Mouse (Mus musculus) olfactory bulb, adult 2 months (tissue): ENCODE measurements at regions not wholly inside any gene's neighbourhood (a gene's known extent, or its start where the extent isn't known, plus 50 kb on each side); places are given as distances from the start of the nearest gene placed in this dataset.

ENCODE experiments used
- H3K27ac ChIP-seq: fragments of 200-500 bp; 2 replicates; pipeline ENCODE4 v1.5.1; 2012; ENCODE audit warnings: low read depth, low read length; ENCODE audit not compliant: insufficient read depth
- H3K4me1 ChIP-seq: fragments of 200-500 bp; 2 replicates; pipeline ENCODE4 v1.6.1; 2012; ENCODE audit warnings: low read length; ENCODE audit not compliant: control insufficient read depth, insufficient read depth
- H3K4me3 ChIP-seq: fragments of 200-500 bp; 2 replicates; pipeline ENCODE4 v1.5.1; 2012; ENCODE audit warnings: mild to moderate bottlenecking, low read depth, low read length, moderate library complexity; ENCODE audit not compliant: insufficient read depth
- CTCF ChIP-seq: fragments of 200-500 bp; IDR thresholded peaks from 2 replicates; pipeline ENCODE4 v1.5.1; 2012; ENCODE audit warnings: low read depth, mild to moderate bottlenecking, low read length, moderate library complexity; ENCODE audit not compliant: insufficient read depth
- POLR2A ChIP-seq: fragments of 200-500 bp; IDR thresholded peaks from 2 replicates; pipeline ENCODE4 v1.6.1; 2012; ENCODE audit warnings: mild to moderate bottlenecking, low read depth, low read length, moderate library complexity; ENCODE audit not compliant: insufficient read depth
- WGBS: fragments of 180-500 bp; shearing (Covaris S2); methylation state at CpG from one replicate; pipeline ENCODE4 v1.1.7; 2018; 5-methylcytosine and 5-hydroxymethylcytosine counted together

- H3K4me1 ChIP-seq: no peaks in the 10 kb centered on the region
- no peak overlapping the region for H3K27ac ChIP-seq
- no peak overlapping the region for H3K4me3 ChIP-seq
- TF ChIP-seq CTCF (no peak), POLR2A (no peak)
- 89% methylated on average over 2 of the region's 2 CpGs for WGBS
These were observed 54.9 kb upstream of the Basp1 start for GRCm38 (mm10) chr15:25468478-25468877.

DNA sequence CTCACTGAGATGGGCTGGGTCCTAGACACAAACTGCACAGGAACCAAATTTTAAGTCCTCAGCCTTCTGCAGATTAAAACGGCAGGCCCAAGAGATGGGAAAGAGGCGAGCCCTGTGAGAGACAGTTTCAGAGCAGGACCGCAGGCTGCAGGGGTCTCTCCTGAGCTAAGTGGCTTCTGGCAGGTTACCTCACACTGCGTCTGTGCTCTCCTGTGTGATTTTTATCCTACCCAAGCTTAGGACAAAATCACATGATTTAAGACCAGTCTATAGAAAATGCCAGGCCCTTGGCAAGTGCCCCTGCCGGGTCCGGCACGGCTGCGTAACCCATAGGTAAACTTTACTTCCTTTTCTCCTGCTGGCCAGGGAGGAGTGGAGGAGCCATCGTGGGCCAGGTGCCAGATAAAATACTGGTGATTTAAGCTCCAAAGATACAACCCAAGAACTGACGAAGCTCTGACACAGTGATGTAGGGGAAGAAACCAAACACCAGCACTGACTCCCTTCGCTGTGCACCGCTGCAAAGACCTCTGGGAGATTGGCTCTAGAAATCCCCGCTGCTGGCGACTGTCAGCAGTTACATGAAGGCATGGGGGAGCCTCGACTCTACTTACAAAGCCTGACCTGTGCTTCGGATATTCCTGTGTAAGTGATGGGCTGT, 55.8 kb upstream of the Basp1 start:
- Histone ChIP-seq H3K4me3 (no peak overlapping the region), H3K27ac (no peak overlapping the region), H3K4me1 (no peaks in the 10 kb centered on the region)
- TF ChIP-seq POLR2A (no peak), CTCF (no peak)
- 80% methylated on average over 16 of the region's 16 CpGs for WGBS

- no peak overlapping the region for H3K27ac ChIP-seq
- 89% methylated on average over 5 of the region's 5 CpGs for WGBS
These were observed 57.8 kb upstream of the Basp1 start for GRCm38 (mm10) chr15:25471331-25471730.

DNA sequence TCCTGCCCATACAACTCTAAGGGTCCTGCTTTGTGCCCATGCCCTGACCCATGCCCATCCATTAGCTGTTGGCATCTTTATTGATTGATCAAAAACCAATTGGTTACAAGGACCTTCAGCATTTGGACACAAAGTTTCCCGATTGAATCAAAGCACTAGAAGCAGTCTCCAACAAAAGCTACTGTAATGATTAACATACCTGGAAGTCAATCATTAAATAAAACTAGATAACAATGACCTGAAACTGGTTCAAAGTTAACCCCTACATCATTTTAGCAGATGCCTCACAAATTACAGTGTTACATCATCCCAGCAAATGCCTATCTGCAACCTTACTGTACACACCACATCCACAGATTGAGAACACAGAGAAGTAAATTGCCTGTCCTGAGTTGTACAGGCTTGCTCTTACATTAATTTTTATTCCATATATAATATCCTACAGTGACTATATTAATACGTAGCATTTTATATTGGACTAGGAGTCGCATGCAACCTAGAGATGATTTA, 59.7 kb upstream of the Basp1 start:
- 96% methylated on average over 3 of the region's 3 CpGs for WGBS
- TF ChIP-seq CTCF: no peak
- no peak for TF ChIP-seq POLR2A
- Histone ChIP-seq H3K27ac (no peak overlapping the region), H3K4me1 (no peaks in the 10 kb centered on the region), H3K4me3 (no peak overlapping the region)

More at GRCm38 (mm10) chr15:25471331-25471730, 57.8 kb upstream of the Basp1 start:
- no peak overlapping the region for H3K4me3 ChIP-seq
- no peak for TF ChIP-seq POLR2A
- no peak for TF ChIP-seq CTCF
- no peaks in the 10 kb centered on the region for H3K4me1 ChIP-seq

DNA sequence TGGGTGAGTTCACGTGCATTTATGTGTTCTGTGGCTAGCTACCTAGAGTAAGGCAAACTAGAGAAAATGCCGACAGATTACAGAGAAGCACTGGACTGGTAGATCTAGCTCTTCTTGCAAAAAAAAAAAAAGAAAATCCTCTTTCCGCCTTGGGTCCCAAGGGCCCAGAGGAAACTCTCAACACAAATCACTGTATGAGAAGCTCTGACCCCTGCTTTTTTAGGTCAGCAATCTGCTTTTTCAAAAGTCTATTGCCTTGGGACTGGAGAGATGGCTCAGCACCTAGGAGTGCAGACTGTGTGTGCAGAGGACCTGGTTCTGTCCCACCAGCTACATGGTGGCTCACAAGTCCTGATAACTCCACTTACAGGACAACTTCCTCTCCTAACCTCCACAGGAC, 60.5 kb upstream of the Basp1 start:
- Histone ChIP-seq H3K4me3 (no peak overlapping the region), H3K27ac (no peak overlapping the region)
- 95% methylated on average over 3 of the region's 3 CpGs for WGBS

DNA sequence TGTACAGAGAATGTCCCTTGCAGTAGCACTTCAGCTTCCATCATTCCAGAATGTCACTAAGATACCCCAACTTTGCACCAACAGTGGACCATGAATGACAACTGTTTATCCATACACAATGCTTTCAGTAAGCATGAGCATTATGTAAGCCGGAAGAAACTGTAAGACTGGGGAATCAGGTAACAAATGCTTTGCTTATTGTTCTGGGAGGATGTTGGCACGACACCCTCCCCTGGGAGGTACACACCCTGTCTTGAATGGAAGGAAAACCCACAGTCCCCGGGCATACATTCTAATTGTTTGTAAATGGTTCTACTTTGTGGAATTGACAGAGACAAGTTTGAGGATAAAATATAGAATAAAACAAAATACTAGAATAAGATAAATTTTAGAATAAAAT, 69.0 kb upstream of the Basp1 start:
- TF ChIP-seq POLR2A (no peak), CTCF (no peak)
- Histone ChIP-seq H3K27ac (no peak overlapping the region), H3K4me3 (no peak overlapping the region), H3K4me1 (no peaks in the 10 kb centered on the region)
- 72% methylated on average over 3 of the region's 3 CpGs for WGBS

More for the DNA sequence above, 60.5 kb upstream of the Basp1 start:
- no peaks in the 10 kb centered on the region for H3K4me1 ChIP-seq
- no peak for TF ChIP-seq POLR2A

GRCm38 (mm10) chr15:25485372-25485771, 71.8 kb upstream of the Basp1 start:
- no peak overlapping the region for H3K27ac ChIP-seq
- TF ChIP-seq CTCF: no peak
- no peak for TF ChIP-seq POLR2A
- WGBS: 76% methylated on average over 9 of the region's 9 CpGs
- H3K4me1 ChIP-seq: no peaks in the 10 kb centered on the region
- H3K4me3 ChIP-seq: no peak overlapping the region

GRCm38 (mm10) chr15:25486158-25486557, 72.6 kb upstream of the Basp1 start:
- Histone ChIP-seq H3K4me1 (no peaks in the 10 kb centered on the region), H3K4me3 (no peak overlapping the region), H3K27ac (no peak overlapping the region)
- 88% methylated on average over 7 of the region's 7 CpGs for WGBS
- TF ChIP-seq CTCF: no peak
- no peak for TF ChIP-seq POLR2A

DNA sequence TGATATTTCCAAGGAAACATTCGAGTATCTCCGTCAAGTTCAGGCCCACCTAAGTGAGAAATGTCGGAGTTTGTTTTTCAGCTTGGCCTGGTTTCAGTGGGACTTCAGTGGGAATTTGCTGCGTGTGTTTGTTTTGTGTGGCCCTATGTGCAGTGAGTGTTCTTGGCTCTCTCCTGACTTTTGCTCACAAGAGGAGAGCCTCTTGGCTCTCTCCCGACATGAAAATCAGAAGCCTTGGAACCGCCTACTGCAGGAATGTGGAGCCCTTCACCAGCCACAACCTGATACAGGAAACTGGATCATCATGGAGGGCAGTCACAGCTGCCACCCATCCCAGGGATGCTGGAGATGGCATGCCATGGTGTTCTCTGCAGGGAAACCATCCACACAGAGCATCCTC, 76.2 kb upstream of the Basp1 start:
- H3K27ac ChIP-seq: no peak overlapping the region
- H3K4me3 ChIP-seq: no peak overlapping the region
- WGBS: 72% methylated on average over 6 of the region's 6 CpGs
- no peaks in the 10 kb centered on the region for H3K4me1 ChIP-seq
- TF ChIP-seq POLR2A (no peak), CTCF (no peak)
